Mouse (Mus musculus) frontal cortex, postnatal 25 days (tissue): ENCODE data around the gene Eif6.

Experiments used
- DNase-seq, 2 experiments: peaks; one replicate each; pipeline ENCODE4 v3.0.0; 2022; ENCODE audit warnings: low spot score in 2 of 2

Gene Eif6

DNA sequence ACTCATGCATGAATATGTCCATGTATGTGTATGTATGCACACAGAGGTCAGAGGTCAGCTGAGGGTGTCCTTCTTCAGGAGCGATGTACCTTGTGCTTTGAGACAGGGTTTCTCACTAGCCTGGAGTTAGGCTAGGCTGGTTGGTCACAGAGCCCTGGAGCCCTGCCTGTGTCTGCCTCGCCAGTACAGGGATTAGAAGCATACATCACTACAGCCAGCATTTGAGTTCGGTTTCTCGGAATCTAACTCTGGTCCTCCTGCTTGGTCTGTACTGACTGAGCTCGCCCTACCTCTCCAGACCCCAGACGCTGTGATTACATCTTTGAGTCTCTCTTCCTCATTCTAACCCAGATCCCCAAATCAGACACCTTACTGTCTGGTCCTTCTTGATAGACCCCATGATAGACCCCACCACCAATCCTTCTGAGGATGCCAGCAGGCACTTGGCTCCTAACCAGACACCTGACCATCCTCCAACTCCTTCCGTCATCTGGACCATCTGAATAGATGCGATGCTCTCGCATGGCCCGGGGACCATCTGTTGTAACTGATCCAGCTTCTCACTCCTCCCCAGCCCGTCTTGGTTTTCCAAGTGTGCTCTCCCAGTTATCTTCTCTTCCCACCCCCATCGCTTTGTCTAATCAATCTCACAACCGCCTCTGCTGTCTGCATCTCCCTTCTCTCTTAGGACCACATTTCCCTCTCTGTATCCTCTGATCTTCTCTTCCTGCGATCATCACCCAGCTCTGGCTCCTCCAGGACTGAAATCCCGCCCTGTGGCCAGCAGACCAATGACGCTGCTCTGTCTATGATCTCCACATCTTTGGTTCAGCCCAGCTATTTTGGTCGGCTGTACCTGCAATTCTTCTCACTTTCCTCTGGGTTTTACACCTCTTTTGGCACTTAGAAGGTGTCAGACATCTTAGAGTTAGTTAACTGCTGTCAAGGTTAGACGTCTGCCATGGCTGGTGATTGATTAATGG, 38.5 kb downstream of the Eif6 start:
- DNase-seq: no peak

DNA sequence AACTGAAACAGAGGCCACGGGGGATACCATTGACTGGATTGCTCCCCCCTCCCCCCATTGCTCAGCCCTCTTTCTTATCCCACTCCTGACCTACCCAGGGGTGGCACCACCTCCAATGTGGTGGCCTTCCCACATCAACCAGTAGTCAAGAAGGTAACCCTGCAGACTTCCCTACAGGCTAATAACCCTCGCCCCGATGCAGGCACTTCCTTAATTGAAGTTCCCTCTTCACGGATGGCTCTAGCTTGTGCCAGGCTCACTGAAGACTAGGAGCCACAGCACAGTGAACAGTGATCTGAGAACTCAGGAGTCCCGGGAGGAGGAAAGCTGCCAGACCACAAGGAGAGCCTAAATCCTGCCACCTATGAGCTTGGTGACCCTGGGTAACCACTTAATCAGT, 39.8 kb downstream of the Eif6 start:
- no peak for DNase-seq

DNA sequence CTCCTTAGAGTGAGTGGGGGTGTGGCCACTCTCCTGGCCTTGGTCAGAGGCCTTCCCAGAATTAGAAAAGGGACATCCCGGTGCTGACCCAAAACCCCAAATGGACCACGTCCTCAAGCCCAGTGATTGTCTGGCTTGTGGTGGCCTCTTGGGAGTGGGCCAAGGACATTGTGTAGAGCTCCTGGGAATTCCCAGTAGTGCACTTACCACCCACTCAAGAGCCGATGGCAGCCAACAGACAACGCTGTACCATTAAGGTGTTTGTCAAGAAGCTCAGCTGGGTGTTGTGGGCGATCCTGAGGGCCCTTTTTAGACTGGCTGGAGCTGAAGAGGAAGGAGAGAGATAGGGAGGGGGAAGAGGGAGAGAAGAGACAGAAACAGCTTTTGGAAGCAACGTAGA, 42.2 kb downstream of the Eif6 start:
- DNase-seq: peak in 1 of 2 experiments; percentile 31

DNA sequence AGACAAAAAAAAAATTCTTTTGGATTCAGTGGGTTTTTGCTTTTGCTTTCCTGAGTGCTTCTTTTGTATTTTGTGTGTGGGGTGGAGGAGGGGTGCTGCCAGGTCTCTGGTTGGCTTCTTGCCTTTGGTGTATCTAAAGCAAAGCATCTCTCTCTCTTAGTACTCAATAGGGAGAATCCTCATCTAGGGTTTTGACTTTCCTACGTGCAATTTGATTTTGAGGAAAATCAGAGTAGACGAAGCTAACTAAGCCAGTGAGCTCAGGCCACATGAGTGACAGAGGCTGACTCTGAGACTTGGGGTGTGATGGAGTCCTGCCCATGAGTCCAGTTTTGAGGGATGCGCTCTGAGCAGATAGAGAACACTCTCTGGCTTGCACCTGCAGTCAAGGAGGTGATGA, 47.2 kb downstream of the Eif6 start:
- no peak for DNase-seq

DNA sequence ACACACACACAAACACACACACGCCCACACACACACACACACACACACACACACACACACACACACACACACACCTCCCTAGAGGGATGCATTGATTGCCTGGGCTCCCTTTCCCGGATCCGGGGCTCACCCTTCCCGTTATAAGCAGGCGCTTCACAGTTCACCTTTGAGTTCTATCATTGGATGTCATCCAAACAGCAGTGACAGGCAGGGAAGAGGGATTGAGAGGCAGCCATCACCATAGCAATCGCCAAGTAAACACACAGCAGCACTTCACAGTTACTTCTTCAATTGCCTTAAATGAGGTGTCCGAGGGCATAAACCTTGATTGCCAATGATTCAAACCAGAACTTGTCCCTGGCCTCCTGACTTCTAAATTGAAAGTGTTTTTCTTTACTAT, 47.7 kb downstream of the Eif6 start:
- DNase-seq: no peak

DNA sequence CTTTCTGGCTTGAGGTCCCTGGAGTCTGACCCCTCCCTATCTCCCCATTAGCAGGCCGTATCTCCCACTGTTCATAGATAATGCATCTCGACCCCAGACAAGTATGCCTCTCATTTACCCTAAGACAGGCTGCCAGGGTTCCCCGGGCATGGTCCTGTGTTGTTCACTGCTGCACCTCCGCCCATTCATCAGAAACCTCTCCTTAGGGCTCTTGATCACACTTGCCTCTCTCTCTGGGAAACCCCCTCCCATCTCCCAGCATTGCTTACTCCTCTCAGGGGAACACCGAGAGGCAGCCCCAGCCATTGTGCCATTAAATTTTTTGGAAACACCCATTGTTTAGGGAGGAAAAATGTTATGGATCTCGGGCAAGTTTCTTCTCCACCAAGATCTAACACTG, 48.7 kb downstream of the Eif6 start:
- no peak for DNase-seq

DNA sequence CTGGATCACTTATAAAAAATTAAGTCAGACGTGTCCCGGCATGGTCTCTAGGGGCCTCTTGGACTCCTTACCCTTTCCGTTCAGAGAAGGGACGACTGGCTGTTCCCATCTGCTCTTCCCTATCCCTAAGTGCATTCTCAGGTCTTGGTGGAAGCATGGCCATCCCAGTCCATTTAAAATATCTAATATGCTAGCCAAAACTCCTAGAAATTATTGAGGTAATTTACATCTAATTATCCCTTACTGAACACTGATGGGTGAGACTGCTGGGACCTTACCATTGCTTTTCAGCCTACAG, 49.1 kb downstream of the Eif6 start:
- no peak for DNase-seq

DNA sequence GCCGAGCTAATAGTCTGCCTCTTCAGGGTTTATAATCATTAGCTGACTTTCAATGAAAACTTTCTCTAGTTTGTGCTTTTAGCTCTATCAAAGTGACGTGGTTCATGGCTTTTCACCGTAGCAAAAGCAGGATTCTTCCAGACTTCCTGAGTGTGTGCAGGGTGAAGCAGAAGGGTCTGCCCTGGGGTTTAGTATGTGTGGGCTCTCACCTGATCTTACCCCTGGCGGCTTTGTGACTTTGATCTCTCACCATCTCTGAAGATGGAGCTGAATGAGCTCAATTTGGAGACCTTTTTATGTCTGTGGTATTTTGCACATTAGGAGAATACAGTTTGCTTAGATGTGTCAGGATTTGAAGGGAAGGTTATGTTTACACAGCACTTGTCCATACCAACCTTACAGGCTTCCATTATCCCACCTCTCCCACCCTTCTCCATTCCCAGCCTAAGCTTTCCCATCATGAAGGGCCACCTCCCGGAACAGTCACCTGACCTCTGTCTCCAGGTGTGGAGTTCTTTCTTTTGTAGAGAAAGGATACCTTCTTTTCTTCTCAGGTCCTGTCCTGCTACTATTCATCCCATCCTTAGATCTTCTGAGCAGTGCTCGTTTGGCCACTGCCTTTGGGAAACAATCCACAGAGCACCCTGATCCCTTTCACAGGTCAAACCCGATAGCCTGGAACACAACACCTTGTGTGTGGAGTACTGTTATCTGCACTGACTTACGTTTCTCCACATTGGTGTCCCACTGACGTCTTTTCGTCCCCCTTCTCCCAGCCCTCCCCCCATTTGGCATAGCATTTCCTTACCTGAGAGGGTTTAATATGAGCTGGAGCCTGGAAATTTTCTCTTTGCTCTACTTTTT, 49.7 kb downstream of the Eif6 start:
- no peak for DNase-seq

DNA sequence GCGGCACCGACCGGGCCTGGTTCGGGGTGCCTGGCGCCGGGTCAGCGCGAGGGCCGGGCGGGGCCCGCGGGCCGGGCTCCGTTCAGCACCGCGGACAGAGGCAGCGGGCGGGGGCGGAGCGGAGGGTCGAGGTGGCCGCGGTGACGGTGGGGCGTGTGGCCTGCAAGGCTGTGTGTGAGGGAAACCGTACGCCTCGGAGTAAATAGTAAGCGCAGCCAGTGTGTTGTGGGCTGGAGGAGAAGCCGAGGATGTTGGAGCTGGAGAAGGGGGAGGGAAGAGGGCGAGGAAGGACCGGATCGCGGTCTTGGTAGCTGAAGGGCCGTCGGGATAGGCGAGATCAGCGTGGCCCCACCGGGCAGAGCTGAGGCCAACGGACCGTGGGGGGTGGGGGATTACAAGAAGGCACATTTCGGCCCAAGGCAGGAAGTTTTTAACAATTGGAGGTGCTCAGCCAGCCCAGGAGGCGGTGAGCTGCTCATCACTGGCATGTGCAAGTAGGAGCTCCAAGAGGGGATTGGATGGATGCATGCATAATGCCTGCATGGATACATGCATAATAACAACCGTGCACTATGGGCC, 51.0 kb downstream of the Eif6 start:
- peak; percentile 23 to 32 for DNase-seq

DNA sequence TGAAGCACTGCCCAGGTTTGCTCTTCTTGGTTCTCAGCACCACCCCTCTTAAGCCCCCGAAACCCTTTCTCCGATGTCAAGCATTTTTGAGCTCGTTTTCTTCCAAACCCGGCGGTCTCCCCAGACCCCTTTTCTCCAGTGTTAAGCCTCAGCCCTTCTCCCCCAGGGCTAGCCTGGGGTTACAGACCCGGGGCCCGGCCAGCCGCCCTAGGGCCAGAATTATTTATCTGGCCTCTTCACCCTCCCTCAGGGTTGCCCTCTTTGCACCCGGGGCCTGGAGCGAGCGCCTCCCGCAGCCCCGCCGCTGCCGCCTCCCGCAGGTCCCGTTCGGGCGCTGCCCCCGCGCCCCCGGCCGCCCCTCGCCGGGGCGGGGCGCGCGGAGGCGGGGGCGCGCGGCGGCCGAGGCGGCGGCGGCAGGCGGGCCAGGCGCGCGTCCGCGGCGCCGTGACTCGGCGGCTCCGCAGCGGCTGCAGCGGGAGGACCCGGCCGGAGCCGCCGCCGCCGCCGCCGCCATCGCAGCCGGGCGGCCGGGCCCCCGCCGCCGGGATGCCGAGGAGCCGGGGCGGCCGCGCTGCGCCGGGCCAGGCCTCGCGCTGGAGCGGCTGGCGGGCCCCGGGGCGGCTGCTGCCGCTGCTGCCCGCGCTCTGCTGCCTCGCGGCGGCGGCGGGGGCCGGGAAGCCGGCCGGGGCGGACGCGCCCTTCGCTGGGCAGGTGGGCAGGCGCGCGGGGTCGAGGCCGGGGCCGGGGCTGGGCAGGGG, 51.6 kb downstream of the Eif6 start, which contains the start of gene Mmp24:
Mmp24 (plus strand) TSS at position 416 of the 758 bp plus-strand sequence.
- DNase-seq: no peak

DNA sequence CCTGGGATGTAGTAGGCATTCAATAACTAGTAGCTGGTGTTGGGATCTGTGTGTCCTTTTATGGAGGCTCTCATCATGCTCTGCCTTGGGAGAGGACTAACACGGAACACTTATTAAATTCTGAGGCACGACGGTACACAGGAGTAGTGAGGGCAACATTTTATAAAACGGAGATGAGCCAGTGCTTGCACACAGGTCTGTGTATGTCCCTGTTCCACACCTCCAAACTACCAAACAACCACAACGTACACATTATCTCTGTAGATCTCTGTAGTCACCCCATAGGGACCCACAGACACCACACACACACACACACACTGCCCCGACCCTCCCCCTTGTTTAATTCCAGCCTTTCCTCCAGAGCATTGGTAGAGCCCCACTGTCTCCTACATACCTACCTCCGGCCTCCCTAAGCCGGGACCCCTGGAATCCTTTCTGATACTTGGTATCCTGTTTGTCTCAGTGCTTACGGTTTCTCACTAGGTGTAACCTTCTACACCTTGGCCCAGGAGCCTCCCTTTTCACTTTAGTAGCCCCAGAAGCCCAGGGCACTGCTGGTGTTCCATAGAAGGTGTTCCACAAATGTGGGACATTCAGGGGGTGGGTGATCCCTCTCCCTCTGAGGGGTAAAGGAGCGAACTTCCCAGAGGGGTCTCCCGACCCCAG, 52.3 kb downstream of the Eif6 start:
- DNase-seq: no peak

DNA sequence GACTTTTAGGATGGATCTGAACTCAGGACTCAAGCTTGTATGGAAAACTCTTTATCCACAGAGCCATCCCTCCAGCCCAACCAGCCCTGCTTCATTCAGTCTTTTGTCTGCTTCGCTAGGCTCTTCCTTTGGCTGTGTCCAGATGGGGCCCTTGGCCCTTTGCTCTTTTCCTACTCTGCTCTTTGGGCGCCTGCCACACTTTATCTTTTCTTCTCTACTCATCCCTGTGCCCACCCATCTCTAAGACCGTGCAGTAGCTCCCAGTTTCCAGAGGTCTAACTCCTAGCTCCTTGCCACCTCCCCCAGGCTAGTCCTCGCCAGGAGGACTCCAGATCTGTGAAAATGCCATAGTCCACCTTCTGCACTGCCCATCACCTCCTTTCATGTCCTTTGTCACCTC, 53.1 kb downstream of the Eif6 start:
- no peak for DNase-seq
